Mouse (Mus musculus) lung, postnatal 4 days (tissue): Measurements from ENCODE around the gene Gm20906.
"Not testable (repeated sequence)": the region's sequence is repeated elsewhere in the genome, so short reads cannot be mapped to it uniquely, and the experiment has no call there.

Source experiments
- DNase-seq, 2 experiments: peaks; one replicate each; pipeline ENCODE4 v3.0.0; 2021

Gm20906 gene

GRCm38 (mm10) chrY:87550666-87551065, at the start of gene Gm20906:
Gene Gm20906, plus strand, starts transcription at chrY:87550966.
- not testable (repeated sequence) for DNase-seq
